Mouse (Mus musculus) liver, adult 2 months (tissue): ENCODE results near the gene Med24. TPM values are rescaled to one million over a fixed set of nuclear protein-coding genes. Genes with fewer than 3 reads are reported as not detected.
"Not testable (repeated sequence)": the region's sequence is repeated elsewhere in the genome, so short reads cannot be mapped to it uniquely, and the experiment has no call there.

Source experiments
- DNase-seq: peaks from one replicate; pipeline ENCODE4 v3.0.0-alpha.2; 2011; ENCODE audit warnings: low read depth, low spot score; ENCODE audit errors: extremely low read depth
- H3K27ac ChIP-seq: fragments of 200-500 bp; replicated peaks from 2 replicates; pipeline ENCODE4 v1.5.1; 2012; ENCODE audit warnings: low read depth, mild to moderate bottlenecking, control low read depth, inconsistent platforms, low read length; ENCODE audit not compliant: insufficient read depth
- H3K27me3 ChIP-seq: fragments of 200-500 bp; 2 replicates; pipeline ENCODE4 v1.6.1; 2012; ENCODE audit warnings: mild to moderate bottlenecking, moderate library complexity, low read length, inconsistent platforms; ENCODE audit not compliant: control insufficient read depth, insufficient read depth
- H3K36me3 ChIP-seq: fragments of 200-500 bp; 2 replicates; pipeline ENCODE4 v1.6.1; 2012; ENCODE audit warnings: low read length, inconsistent platforms; ENCODE audit not compliant: control insufficient read depth, insufficient read depth
- H3K4me1 ChIP-seq: fragments of 200-500 bp; 2 replicates; pipeline ENCODE4 v1.6.1; 2011; ENCODE audit warnings: low read length; ENCODE audit not compliant: control insufficient read depth, insufficient read depth
- H3K4me3 ChIP-seq: fragments of 200-500 bp; 2 replicates; pipeline ENCODE4 v1.5.1; 2011; ENCODE audit warnings: low read depth, mild to moderate bottlenecking, control low read depth, low read length, moderate library complexity; ENCODE audit not compliant: insufficient read depth
- H3K79me2 ChIP-seq: fragments of 200-500 bp; 2 replicates; pipeline ENCODE4 v1.6.1; 2012; ENCODE audit warnings: inconsistent platforms, mild to moderate bottlenecking, low read length, moderate library complexity; ENCODE audit not compliant: control insufficient read depth, insufficient read depth
- H3K9ac ChIP-seq: fragments of 200-500 bp; 2 replicates; pipeline ENCODE4 v1.6.1; 2012; ENCODE audit warnings: low read depth, mild to moderate bottlenecking, control low read depth, inconsistent platforms, low read length
- CTCF ChIP-seq: fragments of 200-500 bp; IDR thresholded peaks from 2 replicates; pipeline ENCODE4 v1.5.1; 2011; ENCODE audit warnings: low read depth, low read length, control low read depth
- POLR2A ChIP-seq: fragments of 200-500 bp; IDR thresholded peaks from 2 replicates; pipeline ENCODE4 v1.6.1; 2011; ENCODE audit warnings: low read length, control low read depth; ENCODE audit not compliant: insufficient read depth; ENCODE audit errors: extremely low read depth
- WGBS: fragments of 180-500 bp; shearing (Covaris S2); methylation state at CpG from one replicate; pipeline ENCODE4 v1.1.7; 2018; 5-methylcytosine and 5-hydroxymethylcytosine counted together
- polyA plus RNA-seq: library from polyadenylated mRNA; depleted of rRNA; stranded (reverse); fragments of >200 nt; gene quantifications from 2 replicates; pipeline ENCODE4 v1.2.3, GENCODE M21; 2012; rRNA removed
- total RNA-seq: library from RNA; depleted of rRNA; stranded (reverse); fragments of >200 nt; gene quantifications from 2 replicates; pipeline ENCODE4 v1.2.3, GENCODE M21; 2014; rRNA removed

Med24 gene
- total and polyA plus RNA-seq, 2 experiments, result 3.9 to 23.2 TPM

GRCm38 (mm10) chr11:98668984-98669383 is 60.3 kb downstream of the Med24 start:
- H3K27ac ChIP-seq, result no peak overlapping the region
- DNase-seq, result no peak
- no peak overlapping the region for H3K9ac ChIP-seq
- H3K27me3 ChIP-seq, result 0 out of 2 replicates have a peak, but pooled peaks cover 3% of the 10 kb centered on the region
- TF ChIP-seq POLR2A (no peak), CTCF (no peak)
- 18% methylated on average over 2 of the region's 2 CpGs for WGBS
- H3K79me2 ChIP-seq, result no peaks in the 10 kb centered on the region
- no peaks in the 10 kb centered on the region for H3K36me3 ChIP-seq
- no peaks in the 10 kb centered on the region for H3K4me1 ChIP-seq
- H3K4me3 ChIP-seq, result no peak overlapping the region

- no peak for DNase-seq
- Histone ChIP-seq H3K4me3 (no peak within 1 kb of the TSS), H3K27ac (no peak within 1 kb of the TSS), H3K36me3 (no peaks in the 10 kb centered on the region), H3K79me2 (no peaks in the 10 kb centered on the region), H3K9ac (no peak within 1 kb of the TSS), H3K27me3 (no peaks in the 10 kb centered on the region), H3K4me1 (no peaks in the 10 kb centered on the region)
- 50% methylated on average over 4 of the region's 4 CpGs for WGBS
- TF ChIP-seq POLR2A (no peak), CTCF (no peak)
These were observed 65.1 kb downstream of the Med24 start, which contains the start of gene Gsdma for GRCm38 (mm10) chr11:98664091-98664490. Gene Gsdma, plus strand, starts transcription at chr11:98664351.

GRCm38 (mm10) chr11:98660517-98660916 is 68.7 kb downstream of the Med24 start:
- Histone ChIP-seq H3K9ac (no peak overlapping the region), H3K79me2 (no peaks in the 10 kb centered on the region), H3K36me3 (no peaks in the 10 kb centered on the region), H3K4me3 (no peak overlapping the region), H3K27me3 (no peaks in the 10 kb centered on the region), H3K4me1 (no peaks in the 10 kb centered on the region), H3K27ac (no peak overlapping the region)
- TF ChIP-seq POLR2A (no peak), CTCF (peak; percentile 42)
- 13% methylated on average over 6 of the region's 6 CpGs for WGBS
- DNase-seq, result peak; percentile 40

- not testable (repeated sequence) for H3K79me2 ChIP-seq, H3K4me1 ChIP-seq, H3K36me3 ChIP-seq, H3K27me3 ChIP-seq, H3K9ac ChIP-seq, H3K27ac ChIP-seq, H3K4me3 ChIP-seq
- DNase-seq, result peak; percentile 21
- peak; percentile 72 for TF ChIP-seq CTCF
- WGBS, result 8% methylated on average over 7 of the region's 7 CpGs
These were observed 74.2 kb downstream of the Med24 start for GRCm38 (mm10) chr11:98655076-98655475.

Other genes with a start within 250 kb of the Med24 start
- 0.37 and 0.60 TPM in 2 replicates for gene Ikzf3, start 183.4 kb downstream of the Med24 start, total RNA-seq
- 0.82 and 1.1 TPM in 2 replicates for gene Ikzf3, start 183.4 kb downstream of the Med24 start, polyA plus RNA-seq
- 0.28 and 0.94 TPM in 2 replicates for gene Zpbp2, start 178.3 kb downstream of the Med24 start, total RNA-seq
- 0.09 TPM in 1 of 2 replicates, not detected in the other for gene Zpbp2, start 178.3 kb downstream of the Med24 start, polyA plus RNA-seq
- 48.3 and 62.0 TPM in 2 replicates for gene Ormdl3, start 142.1 kb downstream of the Med24 start, total RNA-seq
- gene Ormdl3, start 142.1 kb downstream of the Med24 start, polyA plus RNA-seq, result 119 and 166 TPM in 2 replicates
- gene Lrrc3c, start 131.1 kb downstream of the Med24 start, total RNA-seq, result not detected in 2 replicates
- not detected in 2 replicates for gene Lrrc3c, start 131.1 kb downstream of the Med24 start, polyA plus RNA-seq
- not detected in 2 replicates for gene Gm12355, start 103.8 kb downstream of the Med24 start, total RNA-seq
- gene Gm12355, start 103.8 kb downstream of the Med24 start, polyA plus RNA-seq, result not detected in 2 replicates
- not detected in 2 replicates for gene Gsdma3, start 103.1 kb downstream of the Med24 start, total RNA-seq
- not detected in 2 replicates for gene Gsdma3, start 103.1 kb downstream of the Med24 start, polyA plus RNA-seq
- not detected in 2 replicates for gene Gsdma2, start 82.7 kb downstream of the Med24 start, total RNA-seq
- gene Gsdma2, start 82.7 kb downstream of the Med24 start, polyA plus RNA-seq, result not detected in 2 replicates
- gene Gsdma, start 65.1 kb downstream of the Med24 start, total RNA-seq, result not detected in 2 replicates
- not detected in 2 replicates for gene Gsdma, start 65.1 kb downstream of the Med24 start, polyA plus RNA-seq
- gene Psmd3, start 46.9 kb downstream of the Med24 start, total RNA-seq, result 54.6 and 69.7 TPM in 2 replicates
- gene Psmd3, start 46.9 kb downstream of the Med24 start, polyA plus RNA-seq, result 158 TPM in 2 replicates
- not detected in 2 replicates for gene Csf3, start 28.2 kb downstream of the Med24 start, total RNA-seq
- gene Csf3, start 28.2 kb downstream of the Med24 start, polyA plus RNA-seq, result 0.07 TPM in 1 of 2 replicates, not detected in the other
- 5.5 and 8.9 TPM in 2 replicates for gene Thra, start 11.2 kb upstream of the Med24 start, total RNA-seq
- gene Thra, start 11.2 kb upstream of the Med24 start, polyA plus RNA-seq, result 13.6 and 14.9 TPM in 2 replicates
- gene Nr1d1, start 45.9 kb upstream of the Med24 start, total RNA-seq, result 19.0 and 45.4 TPM in 2 replicates
- gene Nr1d1, start 45.9 kb upstream of the Med24 start, polyA plus RNA-seq, result 75.4 and 106 TPM in 2 replicates
- 15.5 and 17.7 TPM in 2 replicates for gene Msl1, start 66.1 kb upstream of the Med24 start, total RNA-seq
- gene Msl1, start 66.1 kb upstream of the Med24 start, polyA plus RNA-seq, result 17.0 and 17.2 TPM in 2 replicates
- 3.6 and 6.6 TPM in 2 replicates for gene Casc3, start 75.5 kb upstream of the Med24 start, total RNA-seq
- gene Casc3, start 75.5 kb upstream of the Med24 start, polyA plus RNA-seq, result 11.2 and 12.5 TPM in 2 replicates
- gene Rapgefl1, start 107.3 kb upstream of the Med24 start, total RNA-seq, result 0.13 and 0.18 TPM in 2 replicates
- 1.4 and 1.9 TPM in 2 replicates for gene Rapgefl1, start 107.3 kb upstream of the Med24 start, polyA plus RNA-seq
- 1.5 and 1.9 TPM in 2 replicates for gene Wipf2, start 134.2 kb upstream of the Med24 start, total RNA-seq
- gene Wipf2, start 134.2 kb upstream of the Med24 start, polyA plus RNA-seq, result 3.1 TPM in 2 replicates
- 0.09 and 0.20 TPM in 2 replicates for gene Cdc6, start 178.4 kb upstream of the Med24 start, total RNA-seq
- 0.07 TPM in 1 of 2 replicates, not detected in the other for gene Cdc6, start 178.4 kb upstream of the Med24 start, polyA plus RNA-seq
- gene Rara, start 198.4 kb upstream of the Med24 start, total RNA-seq, result 3.7 and 4.5 TPM in 2 replicates
- gene Rara, start 198.4 kb upstream of the Med24 start, polyA plus RNA-seq, result 14.1 and 14.6 TPM in 2 replicates